Mouse (Mus musculus) forebrain, embryonic 11.5 days (tissue): ENCODE results near the gene Fndc8. TPM values are rescaled to one million over a fixed set of nuclear protein-coding genes. Genes with fewer than 3 reads are reported as not detected.

Experiments
- polyA plus RNA-seq: library from polyadenylated mRNA; unstranded; fragments of >200 nt; fragmentation: Nextera tagmentation; extraction: Ambion mirVana; gene quantifications from 2 replicates; pipeline ENCODE4 v1.2.1, GENCODE M21; 2014

The Fndc8 gene
- polyA plus RNA-seq, 1 experiment from 2014 or later, result 0.44 TPM

Other genes starting within 250 kb of the Fndc8 start
- 0.33 and 0.60 TPM in 2 replicates for gene Cct6b, start 127.8 kb upstream of the Fndc8 start, polyA plus RNA-seq
- 36.3 and 38.6 TPM in 2 replicates for gene Zfp830, start 127.8 kb upstream of the Fndc8 start, polyA plus RNA-seq
- 57.0 and 58.4 TPM in 2 replicates for gene Lig3, start 111.0 kb upstream of the Fndc8 start, polyA plus RNA-seq
- 17.0 and 18.4 TPM in 2 replicates for gene Rffl, start 20.9 kb upstream of the Fndc8 start, polyA plus RNA-seq
- 15.6 and 17.4 TPM in 2 replicates for gene Rad51d, start 1.5 kb upstream of the Fndc8 start, polyA plus RNA-seq
- gene Nle1, start 16.3 kb downstream of the Fndc8 start, polyA plus RNA-seq, result 31.9 and 34.8 TPM in 2 replicates
- gene Unc45b, start 18.4 kb downstream of the Fndc8 start, polyA plus RNA-seq, result 0.20 and 0.41 TPM in 2 replicates
- gene Slfn5, start 59.2 kb downstream of the Fndc8 start, polyA plus RNA-seq, result 0.28 and 0.40 TPM in 2 replicates
- gene Slfn9, start 99.7 kb downstream of the Fndc8 start, polyA plus RNA-seq, result 9.3 and 9.8 TPM in 2 replicates
- gene Slfn8, start 128.7 kb downstream of the Fndc8 start, polyA plus RNA-seq, result 0.15 and 0.16 TPM in 2 replicates
- gene Slfn2, start 173.0 kb downstream of the Fndc8 start, polyA plus RNA-seq, result 0.89 and 1.6 TPM in 2 replicates
- not detected in 2 replicates for gene Slfn1, start 224.7 kb downstream of the Fndc8 start, polyA plus RNA-seq